7 mouse cellular contexts compared by ENCODE assay signal in genomic region chrX:20292040-20292417, GRCm38 (mm10). TPM values are rescaled to one million over a fixed set of nuclear protein-coding genes. Genes with fewer than 3 reads are reported as not detected.
DNase-seq lines count a peak whose midpoint lies in the region; ATAC-seq and TF ChIP-seq lines count a peak whose summit lies in the region.

No protein-coding gene starts in this region.

- no peak for ATAC-seq in lung, postnatal 0 days
- ATAC-seq in forebrain, embryonic 13.5 days, result peak; percentile 50; the same call in 1 of the 2 replicates

- WGBS in lung, postnatal 0 days, result 26% methylated on average over 11 of the region's 11 CpGs
- 27% methylated on average over 10 of the region's 11 CpGs for WGBS in forebrain, embryonic 13.5 days
- 35% methylated on average over 11 of the region's 11 CpGs for WGBS in limb, embryonic 10.5 days
- 35% methylated on average over 11 of the region's 11 CpGs for WGBS in olfactory bulb, adult 2 months

- no peaks in the 10 kb centered on the region for H3K36me3 ChIP-seq in lung, postnatal 0 days (ENCODE audit: insufficient read depth, low read length)
- no peaks in the 10 kb centered on the region for H3K36me3 ChIP-seq in forebrain, embryonic 13.5 days (ENCODE audit: poor library complexity, severe bottlenecking)
- H3K36me3 ChIP-seq in limb, embryonic 10.5 days, result no peaks in the 10 kb centered on the region

- intact Hi-C loops in left cerebral cortex, postnatal 14 days (cut with DNase I), result loop anchor here (5.0 kb wide), 1 partner anchor 130 kb away; no protein-coding TSS in a partner anchor

- DNase-seq in lung, postnatal 0 days (ENCODE audit: low spot score), result no peak
- DNase-seq in lung, postnatal 14 days, result no peak
- no peak for DNase-seq in limb, embryonic 10.5 days (ENCODE audit: low spot score)
- DNase-seq in left cerebral cortex, postnatal 14 days (ENCODE audit: low spot score in 2 of 2), result no peak
- DNase-seq in urinary bladder, adult 2 months (ENCODE audit: low spot score), result no peak

- H3K9me3 ChIP-seq in lung, postnatal 0 days (ENCODE audit: low read length), result no peaks in the 10 kb centered on the region
- no peaks in the 10 kb centered on the region for H3K9me3 ChIP-seq in forebrain, embryonic 13.5 days (replicated peaks)
- H3K9me3 ChIP-seq in limb, embryonic 10.5 days (replicated peaks), result no peaks in the 10 kb centered on the region

- TF ChIP-seq CTCF in lung, postnatal 0 days (IDR thresholded peaks at IDR 0.05), result no peak
- no peak for TF ChIP-seq CTCF in olfactory bulb, adult 2 months (IDR thresholded peaks at IDR 0.05; ENCODE audit: insufficient read depth, low read depth, low read length)

- H3K9ac ChIP-seq in lung, postnatal 0 days (replicated peaks; ENCODE audit: low read depth), result no peak overlapping the region
- peak overlapping the region; percentile 72; the same call in 1 of the 2 replicates for H3K9ac ChIP-seq in forebrain, embryonic 13.5 days

- no peak for TF ChIP-seq POLR2A in olfactory bulb, adult 2 months (IDR thresholded peaks at IDR 0.05; ENCODE audit: insufficient read depth, low read depth, low read length)

- H3K4me2 ChIP-seq in lung, postnatal 0 days (replicated peaks; ENCODE audit: low read depth, low read length), result peak overlapping the region; percentile 77
- H3K4me2 ChIP-seq in forebrain, embryonic 13.5 days, result peak overlapping the region; percentile 65

- H3K27ac ChIP-seq in lung, postnatal 0 days (ENCODE audit: low read length), result no peak overlapping the region
- H3K27ac ChIP-seq in forebrain, embryonic 13.5 days, result no peak overlapping the region
- no peak overlapping the region for H3K27ac ChIP-seq in limb, embryonic 10.5 days
- peak overlapping the region; percentile 72; the same call in 1 of the 2 replicates for H3K27ac ChIP-seq in olfactory bulb, adult 2 months (ENCODE audit: insufficient read depth, low read depth, low read length)

- H3K4me1 ChIP-seq in lung, postnatal 0 days (ENCODE audit: insufficient read depth, low read depth, low read length), result no peaks in the 10 kb centered on the region
- no peaks in the 10 kb centered on the region for H3K4me1 ChIP-seq in forebrain, embryonic 13.5 days
- H3K4me1 ChIP-seq in limb, embryonic 10.5 days, result 0 out of 2 replicates have a peak, but pooled peaks cover 2% of the 10 kb centered on the region
- H3K4me1 ChIP-seq in olfactory bulb, adult 2 months (ENCODE audit: control insufficient read depth, insufficient read depth, low read length), result no peaks in the 10 kb centered on the region

- TF ChIP-seq EP300 in lung, postnatal 0 days (IDR thresholded peaks at IDR 0.05), result no peak

- H3K27me3 ChIP-seq in lung, postnatal 0 days (replicated peaks; ENCODE audit: insufficient read depth, low read length), result no peaks in the 10 kb centered on the region
- H3K27me3 ChIP-seq in forebrain, embryonic 13.5 days, result no peaks in the 10 kb centered on the region
- peaks cover 28% of the 10 kb centered on the region for H3K27me3 ChIP-seq in limb, embryonic 10.5 days (ENCODE audit: low read depth, poor library complexity, severe bottlenecking)

- peak overlapping the region; percentile 42 for H3K4me3 ChIP-seq in lung, postnatal 0 days (ENCODE audit: low read depth, low read length)
- peak overlapping the region; percentile 59 for H3K4me3 ChIP-seq in forebrain, embryonic 13.5 days
- peak overlapping the region; percentile 60 for H3K4me3 ChIP-seq in limb, embryonic 10.5 days
- H3K4me3 ChIP-seq in olfactory bulb, adult 2 months (ENCODE audit: insufficient read depth, low read depth, low read length), result peak overlapping the region; percentile 90

RNA-seq across cellular contexts. Expression of gene Slc9a7, which starts 0.4 kb away (rescaled TPM):
- polyA plus RNA-seq in lung, postnatal 0 days (2015; fragmentation: Nextera tagmentation; extraction: Ambion mirVana), result 0.54 and 0.74 TPM in 2 replicates
- 2.3 and 3.3 TPM in 2 replicates for polyA plus RNA-seq in forebrain, embryonic 13.5 days (2015; fragmentation: Nextera tagmentation; extraction: Ambion mirVana)
- 0.39 and 0.65 TPM in 2 replicates for polyA plus RNA-seq in limb, embryonic 10.5 days (2016; fragmentation: Nextera tagmentation; extraction: Ambion mirVana)
- polyA plus RNA-seq in olfactory bulb, adult 2 months (2012; ENCODE audit: insufficient read depth, insufficient read length, low replicate concordance, missing spikeins), result not detected in 2 replicates
- 10 to 100 TPM; 63.5 to 66.0 TPM for total RNA-seq in left cerebral cortex, postnatal 14 days (2021)
- 1.4 and 1.9 TPM in 2 replicates for polyA plus RNA-seq in urinary bladder, adult 2 months (2012; rRNA removed)
